Mouse (Mus musculus): ENCODE measurements around the gene Tas2r134. TPM values are rescaled to one million over a fixed set of nuclear protein-coding genes. Genes with fewer than 3 reads are reported as not detected.

Gene Tas2r134
- polyA plus RNA-seq, 2 experiments, result not detected

DNA sequence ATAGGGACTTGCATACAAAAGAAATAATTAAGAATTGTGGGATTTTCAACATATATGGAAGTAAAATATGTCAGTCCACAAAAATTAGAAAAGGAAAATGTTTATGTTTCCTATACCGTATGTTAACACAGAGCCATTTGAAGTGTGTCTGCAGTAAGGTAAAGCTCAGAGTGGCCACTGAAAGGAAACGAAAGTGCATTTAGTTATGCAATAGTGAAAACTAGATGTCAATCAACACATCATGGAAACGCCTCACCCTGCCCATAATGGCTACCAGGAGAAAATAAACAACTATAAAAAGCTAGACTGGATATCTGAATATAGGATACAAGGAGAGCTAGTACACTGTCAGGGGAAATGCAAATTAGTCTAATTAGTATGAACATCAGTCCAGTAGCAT is 1.3 kb upstream of the Tas2r134 start:
- Histone ChIP-seq H3K4me1 (replicated peaks; ENCODE audit: control insufficient read depth in 2 of 2, insufficient read depth in 2 of 2, low read length in 1 of 2) (no peaks in the 10 kb centered on the region), H3K27ac (no peak overlapping the region), H3K9me3 (ENCODE audit: control insufficient read depth, low read length) (no peaks in the 10 kb centered on the region), H3K36me3 (replicated peaks; ENCODE audit: control insufficient read depth, insufficient read depth, low read depth) (no peaks in the 10 kb centered on the region), H3K27me3 (ENCODE audit: control insufficient read depth, insufficient read depth, low read length) (no peaks in the 10 kb centered on the region), H3K4me3 (ENCODE audit: insufficient read depth in 1 of 2, low read depth in 2 of 2, low read length in 2 of 2) (no peak overlapping the region), H3K4me2 (ENCODE audit: low read depth) (no peak overlapping the region), H3K9ac (replicated peaks) (no peak overlapping the region)
- TF ChIP-seq CTCF (IDR thresholded peaks at IDR 0.05; ENCODE audit: low read depth), result no peak
- TF ChIP-seq EP300 (IDR thresholded peaks at IDR 0.05; ENCODE audit: low read depth), result no peak
- no peak for DNase-seq (ENCODE audit: low read depth in 3 of 3, low spot score in 3 of 3)
- ATAC-seq (ENCODE audit: insufficient read depth), result no peak
- WGBS (ENCODE audit: insufficient replicate concordance), result 42% methylated on average over 3 of the region's 3 CpGs

- WGBS (ENCODE audit: insufficient replicate concordance), result 33% methylated on average over 2 of the region's 2 CpGs
Measured at GRCm38 (mm10) chr2:51631428-51631827, 4.1 kb downstream of the Tas2r134 start.

DNA sequence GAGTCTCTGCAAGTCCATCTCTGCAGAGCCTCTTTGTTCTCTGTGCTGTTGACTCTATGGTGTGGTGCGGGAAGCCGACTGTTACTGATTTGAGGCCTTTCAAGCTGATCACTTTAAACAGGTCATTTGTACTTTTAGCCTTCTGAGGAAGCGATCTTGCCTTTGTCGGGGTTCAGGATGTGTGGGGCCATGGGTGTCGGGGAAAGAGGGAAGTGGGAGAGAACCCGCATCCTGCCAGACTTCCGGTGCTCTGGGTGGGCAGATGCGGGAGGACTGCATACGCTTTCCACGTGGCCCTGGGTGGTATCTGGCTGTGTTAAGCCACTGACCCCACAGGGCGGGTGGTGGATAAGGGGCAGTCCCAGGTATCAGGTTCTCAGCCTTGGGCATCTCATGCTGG is 10.4 kb downstream of the Tas2r134 start:
- H3K27me3 ChIP-seq (ENCODE audit: control insufficient read depth, insufficient read depth, low read length), result no peaks in the 10 kb centered on the region
- ATAC-seq (ENCODE audit: insufficient read depth) (no peak), DNase-seq (ENCODE audit: low read depth in 3 of 3, low spot score in 3 of 3) (peak in 1 of 3 experiments; percentile 0)
- no peaks in the 10 kb centered on the region for H3K36me3 ChIP-seq (replicated peaks; ENCODE audit: control insufficient read depth, insufficient read depth, low read depth)
- 11% methylated on average over 11 of the region's 11 CpGs for WGBS (ENCODE audit: insufficient replicate concordance)
- no peak overlapping the region for H3K27ac ChIP-seq
- H3K4me1 ChIP-seq (replicated peaks; ENCODE audit: control insufficient read depth in 2 of 2, insufficient read depth in 2 of 2, low read length in 1 of 2), result no peaks in the 10 kb centered on the region
- H3K4me3 ChIP-seq (ENCODE audit: insufficient read depth in 1 of 2, low read depth in 2 of 2, low read length in 2 of 2), result no peak overlapping the region
- no peaks in the 10 kb centered on the region for H3K9me3 ChIP-seq (ENCODE audit: control insufficient read depth, low read length)
- no peak overlapping the region for H3K4me2 ChIP-seq (ENCODE audit: low read depth)
- no peak overlapping the region for H3K9ac ChIP-seq (replicated peaks)
- no peak for TF ChIP-seq CTCF (IDR thresholded peaks at IDR 0.05; ENCODE audit: low read depth)
- no peak for TF ChIP-seq EP300 (IDR thresholded peaks at IDR 0.05; ENCODE audit: low read depth)

More at GRCm38 (mm10) chr2:51631428-51631827, 4.1 kb downstream of the Tas2r134 start:
- ATAC-seq (ENCODE audit: insufficient read depth), result no peak
- Histone ChIP-seq H3K4me3 (ENCODE audit: insufficient read depth in 1 of 2, low read depth in 2 of 2, low read length in 2 of 2) (no peak overlapping the region), H3K27me3 (ENCODE audit: control insufficient read depth, insufficient read depth, low read length) (no peaks in the 10 kb centered on the region), H3K9ac (replicated peaks) (no peak overlapping the region), H3K27ac (no peak overlapping the region), H3K4me2 (ENCODE audit: low read depth) (no peak overlapping the region), H3K9me3 (ENCODE audit: control insufficient read depth, low read length) (no peaks in the 10 kb centered on the region), H3K4me1 (replicated peaks; ENCODE audit: control insufficient read depth in 2 of 2, insufficient read depth in 2 of 2, low read length in 1 of 2) (no peaks in the 10 kb centered on the region), H3K36me3 (replicated peaks; ENCODE audit: control insufficient read depth, insufficient read depth, low read depth) (no peaks in the 10 kb centered on the region)
- DNase-seq (ENCODE audit: low read depth in 3 of 3, low spot score in 3 of 3), result no peak
- TF ChIP-seq CTCF (IDR thresholded peaks at IDR 0.05; ENCODE audit: low read depth), result no peak
- no peak for TF ChIP-seq EP300 (IDR thresholded peaks at IDR 0.05; ENCODE audit: low read depth)

DNA sequence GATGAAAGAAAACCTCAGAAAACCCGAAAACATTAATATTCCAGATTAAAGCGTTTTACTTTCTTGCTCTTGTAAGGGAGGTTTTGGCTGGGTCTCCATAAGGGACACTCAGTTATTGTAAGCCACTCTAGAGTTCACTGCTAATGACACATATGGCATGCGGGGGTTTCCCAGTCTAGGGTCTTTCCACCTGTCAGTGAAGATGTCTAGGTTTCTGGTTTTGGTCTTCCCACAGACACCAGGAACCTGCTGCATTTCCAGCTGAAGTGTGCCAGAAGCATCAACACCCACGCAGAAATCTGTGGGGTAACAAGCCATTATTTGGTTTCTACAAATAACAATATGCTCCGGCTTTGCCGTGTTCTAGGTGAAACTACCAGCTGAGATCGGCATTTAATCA is 14.3 kb downstream of the Tas2r134 start:
- TF ChIP-seq CTCF (IDR thresholded peaks at IDR 0.05; ENCODE audit: low read depth) (no peak), EP300 (IDR thresholded peaks at IDR 0.05; ENCODE audit: low read depth) (no peak)
- Histone ChIP-seq H3K27me3 (ENCODE audit: control insufficient read depth, insufficient read depth, low read length) (no peaks in the 10 kb centered on the region), H3K4me1 (replicated peaks; ENCODE audit: control insufficient read depth in 2 of 2, insufficient read depth in 2 of 2, low read length in 1 of 2) (no peaks in the 10 kb centered on the region), H3K9ac (replicated peaks) (no peak overlapping the region), H3K4me3 (ENCODE audit: insufficient read depth in 1 of 2, low read depth in 2 of 2, low read length in 2 of 2) (no peak overlapping the region), H3K9me3 (ENCODE audit: control insufficient read depth, low read length) (no peaks in the 10 kb centered on the region), H3K4me2 (ENCODE audit: low read depth) (no peak overlapping the region), H3K27ac (no peak overlapping the region), H3K36me3 (replicated peaks; ENCODE audit: control insufficient read depth, insufficient read depth, low read depth) (no peaks in the 10 kb centered on the region)
- ATAC-seq (ENCODE audit: insufficient read depth) (no peak), DNase-seq (ENCODE audit: low read depth in 3 of 3, low spot score in 3 of 3) (no peak)
- WGBS (ENCODE audit: insufficient replicate concordance), result 71% methylated on average over 7 of the region's 7 CpGs

GRCm38 (mm10) chr2:51643244-51644139 is 16.2 kb downstream of the Tas2r134 start:
- ATAC-seq (ENCODE audit: insufficient read depth) (no peak), DNase-seq (ENCODE audit: low read depth in 3 of 3, low spot score in 3 of 3) (no peak)
- Histone ChIP-seq H3K27me3 (ENCODE audit: control insufficient read depth, insufficient read depth, low read length) (no peaks in the 10 kb centered on the region), H3K27ac (no peak overlapping the region), H3K9me3 (ENCODE audit: control insufficient read depth, low read length) (no peaks in the 10 kb centered on the region), H3K36me3 (replicated peaks; ENCODE audit: control insufficient read depth, insufficient read depth, low read depth) (no peaks in the 10 kb centered on the region), H3K4me2 (ENCODE audit: low read depth) (no peak overlapping the region), H3K4me1 (replicated peaks; ENCODE audit: control insufficient read depth in 2 of 2, insufficient read depth in 2 of 2, low read length in 1 of 2) (no peaks in the 10 kb centered on the region), H3K4me3 (ENCODE audit: insufficient read depth in 1 of 2, low read depth in 2 of 2, low read length in 2 of 2) (no peak overlapping the region), H3K9ac (replicated peaks) (no peak overlapping the region)
- no peak for TF ChIP-seq EP300 (IDR thresholded peaks at IDR 0.05; ENCODE audit: low read depth)
- TF ChIP-seq CTCF (IDR thresholded peaks at IDR 0.05; ENCODE audit: low read depth), result no peak
- 57% methylated on average over 7 of the region's 7 CpGs for WGBS (ENCODE audit: insufficient replicate concordance)

Measured in liver, embryonic 14.5 days (tissue).